Mouse (Mus musculus): ENCODE results near the gene Syngap1. TPM values are rescaled to one million over a fixed set of nuclear protein-coding genes. Genes with fewer than 3 reads are reported as not detected.
"Not testable (repeated sequence)": the region's sequence is repeated elsewhere in the genome, so short reads cannot be mapped to it uniquely, and the experiment has no call there.

Syngap1 gene
- total and polyA plus RNA-seq, 2 experiments from 2014 or later = 5.0 to 85.2 TPM

- Histone ChIP-seq H3K27me3 (ENCODE audit: insufficient read depth, low read length) (no peaks in the 10 kb centered on the region), H3K4me2 (ENCODE audit: low read depth) (no peak overlapping the region), H3K9me3 (ENCODE audit: low read length) (no peaks in the 10 kb centered on the region), H3K9ac (no peak overlapping the region), H3K4me1 (ENCODE audit: insufficient read depth) (no peaks in the 10 kb centered on the region), H3K27ac (ENCODE audit: low read depth, low read length) (no peak overlapping the region), H3K36me3 (ENCODE audit: insufficient read depth) (peaks cover 45% of the 10 kb centered on the region), H3K4me3 (ENCODE audit: low read depth, low read length) (no peak overlapping the region)
- no peak for ATAC-seq
- TF ChIP-seq CTCF (IDR thresholded peaks at IDR 0.05; ENCODE audit: low read depth) = peak; percentile 48
- no peak for DNase-seq
These were observed 34.4 kb downstream of the Syngap1 start for GRCm38 (mm10) chr17:26975415-26975814.

- ATAC-seq = not testable (repeated sequence)
- WGBS = 83% methylated on average over 6 of the region's 6 CpGs
- peaks cover 35% of the 10 kb centered on the region for H3K36me3 ChIP-seq (ENCODE audit: insufficient read depth)
These were observed 36.3 kb downstream of the Syngap1 start for GRCm38 (mm10) chr17:26977354-26977753.

GRCm38 (mm10) chr17:26979426-26979825 is 38.4 kb downstream of the Syngap1 start:
- Histone ChIP-seq H3K27me3 (ENCODE audit: insufficient read depth, low read length) (no peaks in the 10 kb centered on the region), H3K27ac (ENCODE audit: low read depth, low read length) (no peak overlapping the region), H3K4me2 (ENCODE audit: low read depth) (no peak overlapping the region), H3K9ac (no peak overlapping the region), H3K4me1 (ENCODE audit: insufficient read depth) (no peaks in the 10 kb centered on the region), H3K9me3 (ENCODE audit: low read length) (no peaks in the 10 kb centered on the region), H3K36me3 (ENCODE audit: insufficient read depth) (peaks cover 35% of the 10 kb centered on the region), H3K4me3 (ENCODE audit: low read depth, low read length) (no peak overlapping the region)
- ATAC-seq = no peak
- 85% methylated on average over 2 of the region's 2 CpGs for WGBS
- no peak for TF ChIP-seq CTCF (IDR thresholded peaks at IDR 0.05; ENCODE audit: low read depth)
- DNase-seq = no peak

More at GRCm38 (mm10) chr17:26977354-26977753, 36.3 kb downstream of the Syngap1 start:
- H3K27ac ChIP-seq (ENCODE audit: low read depth, low read length); H3K4me1 ChIP-seq (ENCODE audit: insufficient read depth); DNase-seq; H3K9me3 ChIP-seq (ENCODE audit: low read length); H3K27me3 ChIP-seq (ENCODE audit: insufficient read depth, low read length); H3K4me2 ChIP-seq (ENCODE audit: low read depth); H3K4me3 ChIP-seq (ENCODE audit: low read depth, low read length); H3K9ac ChIP-seq: not testable (repeated sequence)

- Histone ChIP-seq H3K4me1 (ENCODE audit: insufficient read depth) (no peaks in the 10 kb centered on the region), H3K27ac (ENCODE audit: low read depth, low read length) (no peak overlapping the region), H3K9me3 (ENCODE audit: low read length) (no peaks in the 10 kb centered on the region), H3K4me3 (ENCODE audit: low read depth, low read length) (no peak overlapping the region), H3K9ac (no peak overlapping the region), H3K36me3 (ENCODE audit: insufficient read depth) (peaks cover 21% of the 10 kb centered on the region), H3K4me2 (ENCODE audit: low read depth) (no peak overlapping the region), H3K27me3 (ENCODE audit: insufficient read depth, low read length) (no peaks in the 10 kb centered on the region)
- ATAC-seq (no peak), DNase-seq (no peak)
- 77% methylated on average over 2 of the region's 2 CpGs for WGBS
- TF ChIP-seq CTCF (IDR thresholded peaks at IDR 0.05; ENCODE audit: low read depth) = no peak
These were observed 40.0 kb downstream of the Syngap1 start for GRCm38 (mm10) chr17:26981050-26981449.

GRCm38 (mm10) chr17:26983382-26983781 is 42.3 kb downstream of the Syngap1 start:
- Histone ChIP-seq H3K9ac (no peak overlapping the region), H3K4me1 (ENCODE audit: insufficient read depth) (no peaks in the 10 kb centered on the region), H3K27ac (ENCODE audit: low read depth, low read length) (no peak overlapping the region), H3K9me3 (ENCODE audit: low read length) (no peaks in the 10 kb centered on the region), H3K4me3 (ENCODE audit: low read depth, low read length) (no peak overlapping the region), H3K27me3 (ENCODE audit: insufficient read depth, low read length) (no peaks in the 10 kb centered on the region), H3K4me2 (ENCODE audit: low read depth) (no peak overlapping the region), H3K36me3 (ENCODE audit: insufficient read depth) (peaks cover 11% of the 10 kb centered on the region; the same call in 1 of the 2 replicates)
- no peak for TF ChIP-seq CTCF (IDR thresholded peaks at IDR 0.05; ENCODE audit: low read depth)
- no peak for ATAC-seq
- DNase-seq = no peak
- 90% methylated on average over 4 of the region's 4 CpGs for WGBS

- WGBS = 90% methylated on average over 10 of the region's 10 CpGs
- Histone ChIP-seq H3K4me3 (ENCODE audit: low read depth, low read length) (no peak overlapping the region), H3K27ac (ENCODE audit: low read depth, low read length) (no peak overlapping the region), H3K9me3 (ENCODE audit: low read length) (no peaks in the 10 kb centered on the region), H3K9ac (no peak overlapping the region), H3K27me3 (ENCODE audit: insufficient read depth, low read length) (no peaks in the 10 kb centered on the region), H3K4me2 (ENCODE audit: low read depth) (no peak overlapping the region), H3K4me1 (ENCODE audit: insufficient read depth) (no peaks in the 10 kb centered on the region), H3K36me3 (ENCODE audit: insufficient read depth) (no peaks in the 10 kb centered on the region)
- no peak for TF ChIP-seq CTCF (IDR thresholded peaks at IDR 0.05; ENCODE audit: low read depth)
- ATAC-seq = no peak
- no peak for DNase-seq
These were observed 44.6 kb downstream of the Syngap1 start for GRCm38 (mm10) chr17:26985503-26986179.

- no peak for TF ChIP-seq CTCF (IDR thresholded peaks at IDR 0.05; ENCODE audit: low read depth)
- no peaks in the 10 kb centered on the region for H3K4me1 ChIP-seq (ENCODE audit: insufficient read depth)
- H3K4me2 ChIP-seq (ENCODE audit: low read depth) = no peak overlapping the region
- no peak overlapping the region for H3K4me3 ChIP-seq (ENCODE audit: low read depth, low read length)
- no peaks in the 10 kb centered on the region for H3K36me3 ChIP-seq (ENCODE audit: insufficient read depth)
- no peaks in the 10 kb centered on the region for H3K9me3 ChIP-seq (ENCODE audit: low read length)
- no peak for ATAC-seq
- no peak for DNase-seq
- H3K9ac ChIP-seq = no peak overlapping the region
- no peak overlapping the region for H3K27ac ChIP-seq (ENCODE audit: low read depth, low read length)
- no peaks in the 10 kb centered on the region for H3K27me3 ChIP-seq (ENCODE audit: insufficient read depth, low read length)
These were observed 49.5 kb downstream of the Syngap1 start for GRCm38 (mm10) chr17:26990521-26990920.

Data from forebrain, postnatal 0 days (tissue).